Mouse (Mus musculus) inflammation-experienced regulatory T-cells, adult 16 weeks (primary cell): ENCODE data around the gene Ubqln4. TPM values are rescaled to one million over a fixed set of nuclear protein-coding genes. Genes with fewer than 3 reads are reported as not detected.

Experiments used
- polyA plus RNA-seq: library from polyadenylated mRNA; unstranded; fragments of 100-300 nt; shearing (Covaris generic); gene quantifications from one replicate; pipeline ENCODE4 v1.2.1, GENCODE M21; 2017

Gene Ubqln4
- polyA plus RNA-seq, result 59.6 TPM

GRCm38 (mm10) chr3:88553525-88553879 lies at the start of gene Ubqln4:
Ubqln4 (plus strand) TSS chr3:88553758.

GRCm38 (mm10) chr3:88509692-88510420 lies 43.7 kb upstream of the Ubqln4 start, which contains the start of gene Lmna:
Lmna (minus strand) TSS chr3:88509956.

GRCm38 (mm10) chr3:88532299-88532674 lies 21.3 kb upstream of the Ubqln4 start, which contains the start of gene Mex3a:
Mex3a (plus strand) TSS chr3:88532395.

GRCm38 (mm10) chr3:88548180-88548917 lies 5.2 kb upstream of the Ubqln4 start, which contains the start of gene Rab25:
Rab25 (minus strand) TSS chr3:88548300.

GRCm38 (mm10) chr3:88552676-88553524 lies 658 bp upstream of the Ubqln4 start, which contains the start of gene Lamtor2:
Lamtor2 (minus strand) TSS chr3:88553074.

GRCm38 (mm10) chr3:88575540-88575939 lies 22.0 kb downstream of the Ubqln4 start, which contains the start of gene Ssr2:
Ssr2 (plus strand) TSS chr3:88575876.

GRCm38 (mm10) chr3:88605666-88606065 lies 52.1 kb downstream of the Ubqln4 start, which contains the start of gene Arhgef2:
Arhgef2 (plus strand) TSS chr3:88605966.

Other genes starting within 250 kb of the Ubqln4 start
- gene Glmp, start 228.7 kb upstream of the Ubqln4 start, polyA plus RNA-seq, result 413 TPM
- gene Tmem79, start 217.6 kb upstream of the Ubqln4 start, polyA plus RNA-seq, result 0.89 TPM
- 49.2 TPM for gene Smg5, start 217.5 kb upstream of the Ubqln4 start, polyA plus RNA-seq
- not detected for gene Paqr6, start 189.2 kb upstream of the Ubqln4 start, polyA plus RNA-seq
- not detected for gene Bglap3, start 181.0 kb upstream of the Ubqln4 start, polyA plus RNA-seq
- not detected for gene Bglap2, start 175.1 kb upstream of the Ubqln4 start, polyA plus RNA-seq
- gene Bglap, start 169.3 kb upstream of the Ubqln4 start, polyA plus RNA-seq, result not detected
- 36.0 TPM for gene Pmf1, start 143.4 kb upstream of the Ubqln4 start, polyA plus RNA-seq
- gene Slc25a44, start 128.6 kb upstream of the Ubqln4 start, polyA plus RNA-seq, result 23.1 TPM
- gene Sema4a, start 92.6 kb upstream of the Ubqln4 start, polyA plus RNA-seq, result 44.9 TPM
- gene Lmna, start 43.8 kb upstream of the Ubqln4 start, polyA plus RNA-seq, result 20.3 TPM
- gene Mex3a, start 21.4 kb upstream of the Ubqln4 start, polyA plus RNA-seq, result 0.18 TPM
- gene Rab25, start 5.5 kb upstream of the Ubqln4 start, polyA plus RNA-seq, result not detected
- gene Lamtor2, start 684 bp upstream of the Ubqln4 start, polyA plus RNA-seq, result 205 TPM
- gene Ssr2, start 22.1 kb downstream of the Ubqln4 start, polyA plus RNA-seq, result 130 TPM
- 119 TPM for gene Arhgef2, start 52.2 kb downstream of the Ubqln4 start, polyA plus RNA-seq
- not detected for gene Rxfp4, start 99.4 kb downstream of the Ubqln4 start, polyA plus RNA-seq
- 93.8 TPM for gene Khdc4, start 132.0 kb downstream of the Ubqln4 start, polyA plus RNA-seq
- gene Rit1, start 163.1 kb downstream of the Ubqln4 start, polyA plus RNA-seq, result 55.4 TPM
- gene Syt11, start 221.4 kb downstream of the Ubqln4 start, polyA plus RNA-seq, result 119 TPM